In genomic region chr1:156931106-156931870, GRCm38 (mm10) we compare ENCODE assay signal across 10 mouse cellular contexts. TPM values are rescaled to one million over a fixed set of nuclear protein-coding genes. Genes with fewer than 3 reads are reported as not detected.
DNase-seq lines count a peak whose midpoint lies in the region; ATAC-seq and TF ChIP-seq lines count a peak whose summit lies in the region.
"Had no signal": no experiment of that assay in that cellular context is flagged by ENCODE, and none has a peak within 500 bp of the region (broad histone marks: within the 10 kb centered on the region; RNA-seq: fewer than 3 reads in every experiment).

No protein-coding gene starts in this region.

- no peaks in the 10 kb centered on the region for H3K27me3 ChIP-seq in heart, embryonic 16.5 days (ENCODE audit: control insufficient read depth, insufficient read depth, low read length)
- H3K27me3 ChIP-seq in liver, embryonic 14.5 days (ENCODE audit: control insufficient read depth, insufficient read depth, low read length) = no peaks in the 10 kb centered on the region
- no peaks in the 10 kb centered on the region for H3K27me3 ChIP-seq in kidney, embryonic 15.5 days

- no peaks in the 10 kb centered on the region for H3K9me3 ChIP-seq in heart, embryonic 16.5 days (replicated peaks; ENCODE audit: control insufficient read depth, low read length)
- no peaks in the 10 kb centered on the region for H3K9me3 ChIP-seq in liver, embryonic 14.5 days (ENCODE audit: control insufficient read depth, low read length)
- no peaks in the 10 kb centered on the region for H3K9me3 ChIP-seq in kidney, embryonic 15.5 days (replicated peaks)

- H3K36me3 ChIP-seq in heart, embryonic 16.5 days (ENCODE audit: control insufficient read depth, insufficient read depth) = no peaks in the 10 kb centered on the region
- H3K36me3 ChIP-seq in liver, embryonic 14.5 days (replicated peaks; ENCODE audit: control insufficient read depth, insufficient read depth, low read depth) = no peaks in the 10 kb centered on the region
- no peaks in the 10 kb centered on the region for H3K36me3 ChIP-seq in kidney, embryonic 15.5 days

- no peak overlapping the region for H3K4me2 ChIP-seq in heart, embryonic 16.5 days (ENCODE audit: low read depth, low read length)
- no peak overlapping the region for H3K4me2 ChIP-seq in liver, embryonic 14.5 days (ENCODE audit: low read depth)
- no peak overlapping the region for H3K4me2 ChIP-seq in kidney, embryonic 15.5 days

- TF ChIP-seq EP300 in liver, embryonic 14.5 days (IDR thresholded peaks at IDR 0.05; ENCODE audit: low read depth) = no peak

- 0 out of 2 replicates have a peak overlapping the region, but pooled peaks have one; percentile 1 for H3K9ac ChIP-seq in heart, embryonic 16.5 days (ENCODE audit: low read length)
- no peak overlapping the region for H3K9ac ChIP-seq in liver, embryonic 14.5 days (replicated peaks)
- H3K9ac ChIP-seq in kidney, embryonic 15.5 days = no peak overlapping the region

- H3K4me1 ChIP-seq in heart, embryonic 16.5 days (ENCODE audit: control insufficient read depth, insufficient read depth, low read length) = peaks cover 33% of the 10 kb centered on the region
- H3K4me1 ChIP-seq in liver, embryonic 14.5 days (replicated peaks; ENCODE audit: control insufficient read depth in 2 of 2, insufficient read depth in 2 of 2, low read length in 1 of 2) = peaks cover 11 to 22% of the 10 kb centered on the region in 2 experiments
- H3K4me1 ChIP-seq in kidney, embryonic 15.5 days = peaks cover 9% of the 10 kb centered on the region

- no peak overlapping the region; the same call in 1 of the 2 replicates for H3K27ac ChIP-seq in heart, embryonic 16.5 days (ENCODE audit: low read length)
- H3K27ac ChIP-seq in liver, embryonic 14.5 days = no peak overlapping the region
- no peak overlapping the region for H3K27ac ChIP-seq in kidney, embryonic 15.5 days

- ATAC-seq in heart, embryonic 16.5 days (replicated peaks; ENCODE audit: extremely low read depth, insufficient read depth, low FRiP score) = no peak
- ATAC-seq in liver, embryonic 14.5 days (ENCODE audit: insufficient read depth) = peak; percentile 26; the same call in 1 of the 2 replicates
- no peak for ATAC-seq in kidney, embryonic 15.5 days (replicated peaks; ENCODE audit: low FRiP score)

- DNase-seq in heart, adult 8-10 months (ENCODE audit: low spot score) = no peak
- peak; percentile 29 to 38 for DNase-seq in thymus, postnatal 10 days (ENCODE audit: low spot score in 2 of 2)
- no peak for DNase-seq in thymus, postnatal 0 days (ENCODE audit: low spot score)
- no peak for DNase-seq in liver, embryonic 14.5 days (ENCODE audit: low read depth in 3 of 3, low spot score in 3 of 3)
- no peak for DNase-seq in adrenal gland, adult 8-10 months
- DNase-seq: adrenal gland, postnatal 14 days; kidney, adult 11 months; right cerebral cortex, postnatal 14 days had no signal

- H3K4me3 ChIP-seq in heart, embryonic 16.5 days (ENCODE audit: low read length) = no peak overlapping the region
- no peak overlapping the region for H3K4me3 ChIP-seq in liver, embryonic 14.5 days (ENCODE audit: insufficient read depth in 1 of 2, low read depth in 2 of 2, low read length in 2 of 2)
- H3K4me3 ChIP-seq in kidney, embryonic 15.5 days (replicated peaks) = no peak overlapping the region

- 56% methylated on average over 10 of the region's 10 CpGs for WGBS in heart, embryonic 16.5 days
- WGBS in liver, embryonic 14.5 days (ENCODE audit: insufficient replicate concordance) = 42% methylated on average over 10 of the region's 10 CpGs
- WGBS in kidney, embryonic 15.5 days = 65% methylated on average over 10 of the region's 10 CpGs

- TF ChIP-seq CTCF in liver, embryonic 14.5 days (IDR thresholded peaks at IDR 0.05; ENCODE audit: low read depth) = no peak

RNA-seq across cellular contexts. Expression of gene Ralgps2, which starts 8.1 kb away (rescaled TPM):
- polyA plus RNA-seq in heart, embryonic 16.5 days (2015; fragmentation: Nextera tagmentation; extraction: Ambion mirVana) = 58.2 and 58.4 TPM in 2 replicates
- 10 to 100 TPM in 1 of 4 experiments, 1 to 10 TPM in 3; 6.4 to 11.8 (median 8.7) TPM for total RNA-seq in heart, adult 8-10 months (2022)
- polyA plus RNA-seq in thymus, postnatal 0 days (2015; fragmentation: Nextera tagmentation; extraction: Ambion mirVana) = 109 and 131 TPM in 2 replicates
- polyA plus RNA-seq in liver, embryonic 14.5 days (2012; rRNA removed) = 1.8 and 3.2 TPM in 2 replicates
- 12.8 and 13.5 TPM in 2 replicates for polyA plus RNA-seq in liver, embryonic 14.5 days (2014; fragmentation: Nextera tagmentation; extraction: Ambion mirVana)
- 66.0 and 67.9 TPM in 2 replicates for polyA plus RNA-seq in kidney, embryonic 15.5 days (2015; fragmentation: Nextera tagmentation; extraction: Ambion mirVana)
- total RNA-seq in adrenal gland, adult 8-10 months (2022) = 10 to 100 TPM; 23.3 to 31.0 (median 29.4) TPM

Comparison
In these comparisons a context has a peak if more than half of its experiments do, and no peak if none do; other contexts are left out.
1. DNase-seq: peak in thymus, postnatal 10 days (2 of 2); none in heart, adult 8-10 months (single experiment), thymus, postnatal 0 days (single experiment), liver, embryonic 14.5 days (0 of 3) and adrenal gland, adult 8-10 months (single experiment).